ENCODE assay signal across 10 mouse cellular contexts in the genomic region with DNA sequence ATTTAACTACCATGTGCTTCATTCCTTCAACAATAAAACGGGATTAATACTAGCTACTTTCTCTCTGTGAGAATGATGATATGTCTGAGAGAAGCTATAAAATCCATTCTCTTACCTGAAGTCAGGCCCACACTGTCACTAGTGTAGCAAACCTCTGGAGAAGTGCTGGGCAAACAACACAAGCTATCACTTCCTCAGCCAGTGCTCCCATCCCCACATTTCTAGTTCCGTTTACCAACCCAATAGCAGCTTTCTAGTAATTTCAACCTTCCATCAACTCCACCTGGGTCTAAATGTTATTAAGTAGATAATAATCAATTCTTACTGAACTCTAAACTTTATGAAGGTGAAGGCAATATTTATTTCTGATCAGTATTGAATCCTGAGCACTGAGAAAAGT. TPM values are rescaled to one million over a fixed set of nuclear protein-coding genes. Genes with fewer than 3 reads are reported as not detected.
DNase-seq lines count a peak whose midpoint lies in the region; ATAC-seq and TF ChIP-seq lines count a peak whose summit lies in the region.
"Had no signal": no experiment of that assay in that cellular context is flagged by ENCODE, and none has a peak within 500 bp of the region (broad histone marks: within the 10 kb centered on the region; RNA-seq: fewer than 3 reads in every experiment).

No protein-coding gene starts in this region.

- peak overlapping the region; percentile 99 for H3K4me2 ChIP-seq in kidney, embryonic 14.5 days (replicated peaks; ENCODE audit: low read depth, low read length)
- H3K4me2 ChIP-seq in embryonic facial prominence, embryonic 14.5 days (ENCODE audit: low read depth, low read length), result peak overlapping the region; percentile 98
- peak overlapping the region; percentile 95 for H3K4me2 ChIP-seq in intestine, embryonic 16.5 days (ENCODE audit: low read depth, low read length)
- H3K4me2 ChIP-seq in myocyte (ENCODE audit: low read depth), result peak overlapping the region; percentile 87

- no peak for DNase-seq in kidney, postnatal 25 days
- no peak for DNase-seq in embryonic facial prominence, embryonic 14.5 days (ENCODE audit: low spot score)
- no peak for DNase-seq in thymus, adult 18-20 months
- DNase-seq in layer of hippocampus, adult 9-11 months, result no peak
- DNase-seq: lung, adult 18-20 months had no signal

- H3ac ChIP-seq in myocyte (ENCODE audit: control insufficient read depth, insufficient read length), result no peak overlapping the region

- H3K4me3 ChIP-seq in kidney, embryonic 14.5 days (ENCODE audit: low read length), result peak overlapping the region; percentile 92
- peak overlapping the region; percentile 95 for H3K4me3 ChIP-seq in embryonic facial prominence, embryonic 14.5 days (ENCODE audit: low read depth, low read length)
- peak overlapping the region; percentile 27 for H3K4me3 ChIP-seq in intestine, embryonic 16.5 days (ENCODE audit: low read length)
- H3K4me3 ChIP-seq in myocyte, result peak overlapping the region; percentile 97

- H3K4me1 ChIP-seq in kidney, embryonic 14.5 days (ENCODE audit: control insufficient read depth, insufficient read depth, low read length), result peaks cover 24% of the 10 kb centered on the region
- peaks cover 29% of the 10 kb centered on the region for H3K4me1 ChIP-seq in embryonic facial prominence, embryonic 14.5 days (ENCODE audit: control insufficient read depth, insufficient read depth, low read length)
- peaks cover 15% of the 10 kb centered on the region for H3K4me1 ChIP-seq in intestine, embryonic 16.5 days (ENCODE audit: control insufficient read depth, insufficient read depth, low read length)

- H3K36me3 ChIP-seq in kidney, embryonic 14.5 days (ENCODE audit: control insufficient read depth, insufficient read depth, low read length), result no peaks in the 10 kb centered on the region
- H3K36me3 ChIP-seq in embryonic facial prominence, embryonic 14.5 days (ENCODE audit: control insufficient read depth, insufficient read depth, low read length), result no peaks in the 10 kb centered on the region
- H3K36me3 ChIP-seq in intestine, embryonic 16.5 days (ENCODE audit: control insufficient read depth, insufficient read depth, low read length), result no peaks in the 10 kb centered on the region
- H3K36me3 ChIP-seq in myocyte (ENCODE audit: control insufficient read depth, insufficient read depth), result no peaks in the 10 kb centered on the region

- no peaks in the 10 kb centered on the region for H3K9me3 ChIP-seq in kidney, embryonic 14.5 days (ENCODE audit: control insufficient read depth, low read length)
- no peaks in the 10 kb centered on the region for H3K9me3 ChIP-seq in embryonic facial prominence, embryonic 14.5 days (ENCODE audit: control insufficient read depth, low read length)
- H3K9me3 ChIP-seq in intestine, embryonic 16.5 days (ENCODE audit: control insufficient read depth, low read length), result no peaks in the 10 kb centered on the region

- peaks cover 66% of the 10 kb centered on the region for H3K79me2 ChIP-seq in myocyte (ENCODE audit: control insufficient read depth, insufficient read depth)

- no peak overlapping the region for H3K27ac ChIP-seq in kidney, embryonic 14.5 days (ENCODE audit: low read depth, low read length)
- H3K27ac ChIP-seq in embryonic facial prominence, embryonic 14.5 days (replicated peaks; ENCODE audit: low read depth, low read length), result no peak overlapping the region
- H3K27ac ChIP-seq in intestine, embryonic 16.5 days (ENCODE audit: low read length), result no peak overlapping the region

- WGBS in kidney, embryonic 14.5 days, result 29% methylated on average over 2 of the region's 2 CpGs
- 34% methylated on average over 2 of the region's 2 CpGs for WGBS in embryonic facial prominence, embryonic 14.5 days
- 32% methylated on average over 2 of the region's 2 CpGs for WGBS in intestine, embryonic 16.5 days

- ATAC-seq in kidney, embryonic 14.5 days (ENCODE audit: low FRiP score, low TSS enrichment), result no peak
- no peak for ATAC-seq in embryonic facial prominence, embryonic 14.5 days (ENCODE audit: low read depth)
- no peak for ATAC-seq in intestine, embryonic 16.5 days
- no peak for ATAC-seq in activated CD4-positive, CD25-positive, alpha-beta regulatory T cell, adult 4 months
- ATAC-seq: Patski had no signal

- TF ChIP-seq POLR2A in myocyte (IDR thresholded peaks at IDR 0.05; ENCODE audit: insufficient read length, low read depth), result no peak

- no peaks in the 10 kb centered on the region for H3K27me3 ChIP-seq in kidney, embryonic 14.5 days (ENCODE audit: control insufficient read depth, insufficient read depth, low read length)
- no peaks in the 10 kb centered on the region for H3K27me3 ChIP-seq in embryonic facial prominence, embryonic 14.5 days (replicated peaks; ENCODE audit: control insufficient read depth, insufficient read depth, low read length)
- no peaks in the 10 kb centered on the region for H3K27me3 ChIP-seq in intestine, embryonic 16.5 days (replicated peaks; ENCODE audit: control insufficient read depth, insufficient read depth, low read length)
- no peaks in the 10 kb centered on the region for H3K27me3 ChIP-seq in myocyte (ENCODE audit: control insufficient read depth, insufficient read depth, insufficient read length)
- H3K27me3 ChIP-seq: Patski had no signal

- peak overlapping the region; percentile 88; the same call in 1 of the 2 replicates for H3K9ac ChIP-seq in kidney, embryonic 14.5 days (ENCODE audit: low read depth, low read length)
- H3K9ac ChIP-seq in embryonic facial prominence, embryonic 14.5 days (ENCODE audit: low read depth, low read length), result peak overlapping the region; percentile 89
- H3K9ac ChIP-seq in intestine, embryonic 16.5 days (ENCODE audit: low read depth, low read length), result no peak overlapping the region

TF ChIP-seq in myocyte, 11 proteins besides CTCF, POLR2A, EP300 and RAD21:
- no peak for TF ChIP-seq TCF3 (IDR thresholded peaks at IDR 0.05; ENCODE audit: insufficient read length, low read depth)
- no peak for TF ChIP-seq MAX (IDR thresholded peaks at IDR 0.05; ENCODE audit: low read depth)
- no peak for TF ChIP-seq MYOD1 (IDR thresholded peaks at IDR 0.05; ENCODE audit: control insufficient read depth in 1 of 3, insufficient read length in 2 of 3, low read depth in 2 of 3)
- TF ChIP-seq USF1 (IDR thresholded peaks at IDR 0.05; ENCODE audit: low read depth), result no peak
- no peak for TF ChIP-seq REST (IDR thresholded peaks at IDR 0.05; ENCODE audit: insufficient read depth, insufficient read length)

RNA-seq across cellular contexts. Expression of gene Pdzd8, which starts 2.6 kb away (rescaled TPM):
- 13.8 and 18.8 TPM in 2 replicates for polyA plus RNA-seq in kidney, embryonic 14.5 days (2014; fragmentation: Nextera tagmentation; extraction: Ambion mirVana)
- polyA plus RNA-seq in embryonic facial prominence, embryonic 14.5 days (2014; fragmentation: Nextera tagmentation; extraction: Ambion mirVana), result 15.1 and 15.7 TPM in 2 replicates
- 5.9 and 6.9 TPM in 2 replicates for polyA plus RNA-seq in intestine, embryonic 16.5 days (2015; fragmentation: Nextera tagmentation; extraction: Ambion mirVana)
- polyA plus RNA-seq in myocyte (2012; fragmentation: generic; extraction: Trizol), result 12.2 TPM
- 1 to 10 TPM; 8.7 to 9.4 TPM for polyA plus RNA-seq in activated CD4-positive, CD25-positive, alpha-beta regulatory T cell, adult 4 months (2017; shearing (Covaris generic))

RNA-seq across cellular contexts. Expression of gene Rps12-ps3, which starts 20.9 kb away (rescaled TPM):
- polyA plus RNA-seq in kidney, embryonic 14.5 days (2014; fragmentation: Nextera tagmentation; extraction: Ambion mirVana), result 37.8 and 48.6 TPM in 2 replicates
- 31.0 and 42.8 TPM in 2 replicates for polyA plus RNA-seq in embryonic facial prominence, embryonic 14.5 days (2014; fragmentation: Nextera tagmentation; extraction: Ambion mirVana)
- polyA plus RNA-seq in intestine, embryonic 16.5 days (2015; fragmentation: Nextera tagmentation; extraction: Ambion mirVana), result 14.2 and 16.4 TPM in 2 replicates
- 700 TPM for polyA plus RNA-seq in myocyte (2012; fragmentation: generic; extraction: Trizol)
- 100 to 1,000 TPM; 303 to 848 TPM for polyA plus RNA-seq in activated CD4-positive, CD25-positive, alpha-beta regulatory T cell, adult 4 months (2017; shearing (Covaris generic))

Comparison
In these comparisons a context has a peak if more than half of its experiments do, and no peak if none do; other contexts are left out.
1. H3K4me3 ChIP-seq: peak in every context shown above with its lines; median percentile 97 in myocyte; 95 in embryonic facial prominence, embryonic 14.5 days; 92 in kidney, embryonic 14.5 days; 27 in intestine, embryonic 16.5 days.